Mouse (Mus musculus) cerebellum, postnatal 25 days (tissue): ENCODE results near the gene Rtn4rl2.

Experiments used
- DNase-seq, 2 experiments: peaks; one replicate each; pipeline ENCODE4 v3.0.0; 2021; ENCODE audit warnings: mixed read lengths in 2 of 2

Rtn4rl2 gene

DNA sequence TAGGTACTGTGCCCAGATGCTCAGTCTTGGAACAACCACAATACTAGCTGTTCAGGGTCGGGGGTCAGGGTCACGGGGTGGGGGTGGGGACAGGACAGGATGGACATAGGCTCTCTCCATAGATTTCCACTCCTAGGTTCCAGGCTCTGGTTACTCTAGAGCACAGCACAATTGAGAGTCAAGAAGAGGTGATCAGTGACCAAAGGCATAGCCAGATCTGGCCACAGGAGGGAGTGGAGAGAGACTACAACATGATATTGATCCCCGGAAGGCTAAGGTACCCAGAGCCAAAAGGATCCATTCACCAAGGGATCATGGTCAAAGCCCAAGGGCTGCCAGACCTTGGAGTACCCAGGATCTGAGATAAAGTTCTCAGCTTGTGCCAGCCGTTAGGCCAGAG, 1.9 kb downstream of the Rtn4rl2 start:
- DNase-seq, result no peak

- DNase-seq, result no peak
Measured at GRCm38 (mm10) chr2:84883942-84884341, 2.6 kb downstream of the Rtn4rl2 start.

- no peak for DNase-seq
Measured at GRCm38 (mm10) chr2:84883530-84883929, 3.0 kb downstream of the Rtn4rl2 start.

GRCm38 (mm10) chr2:84883084-84883483, 3.4 kb downstream of the Rtn4rl2 start:
- no peak for DNase-seq

GRCm38 (mm10) chr2:84882606-84883005, 3.9 kb downstream of the Rtn4rl2 start:
- DNase-seq, result no peak

- DNase-seq, result no peak
Measured at GRCm38 (mm10) chr2:84880590-84880989, 5.9 kb downstream of the Rtn4rl2 start.

GRCm38 (mm10) chr2:84875842-84876241, 10.7 kb downstream of the Rtn4rl2 start:
- DNase-seq, result no peak

GRCm38 (mm10) chr2:84872105-84872716, 14.3 kb downstream of the Rtn4rl2 start:
- DNase-seq, result peak; percentile 67 to 77

GRCm38 (mm10) chr2:84870623-84871160, 15.8 kb downstream of the Rtn4rl2 start:
- DNase-seq, result no peak

DNA sequence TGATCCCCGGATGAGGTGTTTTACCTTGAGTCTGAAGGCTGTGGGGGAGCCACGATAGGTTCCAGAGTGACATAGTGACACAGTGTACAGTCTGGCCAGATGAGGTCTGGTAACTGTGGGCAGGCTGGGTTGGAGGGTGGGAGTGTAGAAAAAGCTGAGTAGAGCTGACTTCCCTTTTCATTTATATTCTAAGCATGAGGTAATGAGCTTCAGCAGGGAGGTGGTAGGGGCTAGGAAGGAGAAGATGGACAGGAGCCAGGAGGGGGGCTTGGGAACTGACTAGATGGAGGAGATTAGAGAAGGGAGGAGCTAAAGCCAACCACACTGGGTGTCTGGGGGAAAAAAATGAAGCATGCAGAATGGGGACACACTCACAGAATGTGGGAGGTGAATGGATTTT, 17.5 kb downstream of the Rtn4rl2 start:
- DNase-seq, result no peak

- DNase-seq, result peak in 1 of 2 experiments; percentile 46
Measured at GRCm38 (mm10) chr2:84868521-84868943, 18.0 kb downstream of the Rtn4rl2 start.

DNA sequence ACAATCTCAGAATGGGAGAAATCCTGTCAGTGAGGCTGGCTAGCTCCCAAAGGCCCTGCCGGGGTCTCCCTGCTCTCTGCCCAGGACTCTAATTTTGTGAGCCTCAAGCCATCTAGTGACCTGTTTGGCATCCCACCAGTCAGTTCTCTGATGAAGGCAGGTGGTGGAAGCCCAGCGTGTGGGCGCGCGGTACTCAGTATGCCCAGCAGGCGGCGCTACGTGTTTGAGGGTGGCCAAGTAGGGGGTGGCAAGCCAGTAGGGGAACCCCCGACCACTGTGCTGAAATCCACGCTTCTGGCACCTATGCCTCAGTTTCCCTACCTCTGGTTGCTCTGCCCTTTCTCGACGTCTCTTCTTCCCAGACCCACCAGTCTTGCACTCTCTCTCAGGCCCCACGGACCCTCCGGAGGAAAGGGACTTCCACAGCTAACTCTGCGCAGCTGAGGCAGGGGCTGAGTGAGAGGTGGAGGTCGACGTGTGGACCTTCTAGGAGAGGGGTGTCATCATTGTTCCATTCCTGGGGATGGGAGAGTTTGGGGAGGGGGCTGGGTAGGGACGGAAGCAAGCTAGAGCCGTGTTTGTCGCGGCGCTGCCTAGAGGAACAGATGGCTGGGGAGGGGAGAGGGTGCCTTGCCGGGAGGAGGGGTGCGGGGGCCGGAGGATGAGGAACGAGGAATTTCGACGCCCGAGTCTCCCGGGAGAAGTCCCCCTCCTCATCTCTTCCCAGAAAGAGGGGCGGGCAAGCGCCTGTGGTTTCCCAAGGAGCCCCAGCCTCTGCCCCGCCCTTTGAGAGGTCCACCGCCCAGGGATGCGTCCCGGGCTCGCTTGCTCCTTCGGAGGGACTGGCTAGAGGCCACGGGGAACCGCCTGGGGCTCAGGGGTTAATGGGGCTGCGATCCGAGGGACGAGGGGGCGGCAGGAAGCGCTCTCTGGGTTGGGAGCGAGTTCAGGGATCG, 20.6 kb downstream of the Rtn4rl2 start:
- DNase-seq, result peak; percentile 21 to 50

DNA sequence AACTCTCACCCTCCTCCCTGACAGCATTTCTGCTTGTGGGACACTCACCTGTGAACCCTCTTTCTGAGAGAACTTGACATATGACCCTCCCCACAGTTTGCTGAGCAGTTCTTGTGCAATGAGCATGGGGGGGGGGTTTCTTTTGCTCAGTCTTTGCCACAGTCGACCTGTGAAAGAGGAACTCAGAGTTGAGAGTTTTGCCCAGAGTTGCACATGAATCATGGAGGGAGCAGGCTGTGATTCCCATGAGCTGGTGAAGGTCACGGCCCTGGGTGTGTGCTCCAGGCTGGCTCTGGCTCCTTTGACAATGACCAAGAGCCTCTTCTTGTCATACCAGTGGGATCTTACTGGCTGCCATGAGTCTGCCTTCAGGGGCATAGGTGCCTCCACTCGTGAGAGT, 24.3 kb downstream of the Rtn4rl2 start:
- no peak for DNase-seq

DNA sequence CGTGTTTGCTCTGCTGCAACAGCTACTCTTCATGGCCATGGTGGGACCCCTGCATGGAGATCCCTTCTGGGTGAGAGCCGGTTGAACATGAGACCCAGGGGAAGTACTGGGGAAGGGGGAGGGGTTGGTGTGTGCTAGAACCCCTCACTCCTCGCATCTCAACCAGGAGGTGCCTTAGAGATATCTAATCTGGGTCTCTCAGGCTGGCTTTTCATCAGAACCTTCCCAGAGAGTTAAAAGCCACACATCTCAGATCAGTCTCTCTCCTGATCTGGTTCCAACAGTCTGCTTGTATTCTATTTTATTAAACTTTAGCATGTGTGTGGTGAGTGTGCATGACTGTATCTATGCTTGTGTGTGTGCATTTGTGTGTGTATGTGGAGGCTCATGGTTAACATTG, 25.1 kb downstream of the Rtn4rl2 start:
- DNase-seq, result no peak

DNA sequence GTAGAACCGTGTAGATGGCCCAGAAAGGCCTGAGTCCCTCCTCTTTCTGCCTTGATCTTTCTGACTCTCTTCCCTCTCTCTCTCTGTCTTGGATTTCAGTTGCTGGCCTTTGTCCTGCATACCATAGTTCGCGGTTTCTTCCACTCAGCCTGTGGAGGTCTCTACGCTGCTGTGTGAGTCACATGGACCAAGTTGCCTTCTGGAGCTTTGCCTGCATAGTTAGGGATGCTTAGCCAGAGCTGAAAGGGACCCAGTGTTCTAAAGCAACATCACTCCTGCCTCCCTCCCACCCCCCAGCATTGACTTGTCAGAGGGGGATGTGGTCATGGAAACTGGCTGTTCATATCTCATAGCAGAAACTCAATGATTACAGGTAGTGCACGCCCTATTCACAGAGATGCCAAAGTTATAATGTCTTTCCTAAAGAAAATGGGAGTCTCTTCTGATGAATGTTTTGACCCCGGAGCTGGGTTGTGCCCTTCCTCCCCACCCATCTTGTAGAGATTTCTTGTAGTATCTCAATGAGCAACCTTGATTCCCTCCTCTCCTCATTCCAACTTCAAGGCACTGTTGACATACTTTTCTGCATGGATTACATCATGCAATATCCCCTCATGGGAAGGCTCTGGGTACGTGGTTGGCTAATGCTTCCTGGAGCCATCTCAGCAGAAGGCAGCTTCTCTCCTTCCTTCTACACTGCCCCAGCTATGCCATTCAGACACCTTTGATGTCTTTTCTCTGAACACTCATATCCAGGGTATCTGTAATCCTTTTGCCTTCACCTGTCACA, 26.3 kb downstream of the Rtn4rl2 start:
- DNase-seq, result no peak

GRCm38 (mm10) chr2:84858551-84858950, 28.0 kb downstream of the Rtn4rl2 start:
- no peak for DNase-seq

- peak in 1 of 2 experiments; percentile 44 for DNase-seq
Measured at GRCm38 (mm10) chr2:84855732-84856131, 30.8 kb downstream of the Rtn4rl2 start.

GRCm38 (mm10) chr2:84851130-84852040, 35.1 kb downstream of the Rtn4rl2 start:
- DNase-seq, result no peak

- DNase-seq, result no peak
Measured at GRCm38 (mm10) chr2:84850407-84851129, 35.9 kb downstream of the Rtn4rl2 start.

- DNase-seq, result no peak
Measured at GRCm38 (mm10) chr2:84845226-84845625, 41.3 kb downstream of the Rtn4rl2 start.

- no peak for DNase-seq
Measured at GRCm38 (mm10) chr2:84843654-84844053, 42.9 kb downstream of the Rtn4rl2 start.
